Comparison of ENCODE assay signal across 7 mouse cellular contexts in genomic region chr5:116476006-116476405, GRCm38 (mm10). TPM values are rescaled to one million over a fixed set of nuclear protein-coding genes. Genes with fewer than 3 reads are reported as not detected.
A peak's percentile ranks its signal among the peaks of the same experiment; 100 is the strongest.
DNase-seq lines count a peak whose midpoint lies in the region.

No protein-coding gene starts in this region.

- DNase-seq in layer of hippocampus, adult 18-20 months (ENCODE audit: low spot score in 2 of 2), result peak; percentile 19 to 35
- DNase-seq in layer of hippocampus, adult 8-10 months (ENCODE audit: low spot score in 2 of 2), result no peak
- peak; percentile 57 for DNase-seq in ES-CJ7 (ENCODE audit: low read depth, low spot score)
- DNase-seq in adrenal gland, postnatal 10 days, result peak; percentile 58
- peak; percentile 67 for DNase-seq in forelimb bud, embryonic 11.5 days (ENCODE audit: low read depth, low spot score)
- peak; percentile 55 for DNase-seq in lung, postnatal 14 days
- DNase-seq in thymus, postnatal 4 days, result peak; percentile 67

RNA-seq across cellular contexts. Expression of gene Hspb8, which starts 53.3 kb away (rescaled TPM):
- total RNA-seq in layer of hippocampus, adult 18-20 months (2021), result 10 to 100 TPM; 10.8 to 15.4 TPM
- 10 to 100 TPM; 12.6 to 18.6 (median 14.5) TPM for total RNA-seq in layer of hippocampus, adult 8-10 months (2022)
- 10 to 100 TPM; 39.3 to 41.3 TPM for total RNA-seq in adrenal gland, postnatal 10 days (2021)

Comparison
In these comparisons a context has a peak if more than half of its experiments do, and no peak if none do; other contexts are left out.
1. DNase-seq: peak in layer of hippocampus, adult 18-20 months (2 of 2), ES-CJ7 (single experiment), adrenal gland, postnatal 10 days (single experiment), forelimb bud, embryonic 11.5 days (single experiment), lung, postnatal 14 days (single experiment) and thymus, postnatal 4 days (single experiment); none in layer of hippocampus, adult 8-10 months (0 of 2).